Mouse (Mus musculus) forebrain, embryonic 16.5 days (tissue): Measurements from ENCODE around the gene Aff3. TPM values are rescaled to one million over a fixed set of nuclear protein-coding genes. Genes with fewer than 3 reads are reported as not detected.
A peak's percentile ranks its signal among the peaks of the same experiment; 100 is the strongest.

Source experiments
- ATAC-seq: fragments of 200-750 bp; cut with Nextera tagmentation; 2 replicates; pipeline ENCODE4 v1.8.0; 2017; ENCODE audit warnings: mild to moderate bottlenecking, moderate library complexity
- H3K27ac ChIP-seq: fragments of 300-500 bp; sonication (generic); 2 replicates; pipeline ENCODE4 v1.5.1; 2014; ENCODE audit warnings: low read length, control low read depth
- H3K27me3 ChIP-seq: fragments of 300-500 bp; sonication (generic); replicated peaks from 2 replicates; pipeline ENCODE4 v1.6.1; 2014; ENCODE audit warnings: low read length; ENCODE audit not compliant: control insufficient read depth, insufficient read depth
- H3K36me3 ChIP-seq: fragments of 300-500 bp; sonication (generic); 2 replicates; pipeline ENCODE4 v1.6.1; 2014; ENCODE audit not compliant: control insufficient read depth, insufficient read depth
- H3K4me1 ChIP-seq: fragments of 300-500 bp; sonication (generic); replicated peaks from 2 replicates; pipeline ENCODE4 v1.6.1; 2014; ENCODE audit warnings: low read length; ENCODE audit not compliant: control insufficient read depth, insufficient read depth
- H3K4me2 ChIP-seq: fragments of 300-500 bp; sonication (generic); 2 replicates; pipeline ENCODE4 v1.6.1; 2014; ENCODE audit warnings: mild to moderate bottlenecking, low read length, control low read depth
- H3K4me3 ChIP-seq: fragments of 300-500 bp; sonication (generic); replicated peaks from 2 replicates; pipeline ENCODE4 v1.5.1; 2014; ENCODE audit warnings: mild to moderate bottlenecking, low read length, control low read depth
- H3K9ac ChIP-seq: fragments of 300-500 bp; sonication (generic); replicated peaks from 2 replicates; pipeline ENCODE4 v1.6.1; 2014; ENCODE audit warnings: low read depth, low read length, control low read depth
- H3K9me3 ChIP-seq: fragments of 300-500 bp; sonication (generic); 2 replicates; pipeline ENCODE4 v1.6.1; 2016; ENCODE audit warnings: low read length; ENCODE audit not compliant: control insufficient read depth
- WGBS: fragments of 180-500 bp; shearing (Covaris S2); extraction: QIAGEN DNeasy Blood & Tissue Kit; methylation state at CpG from one replicate; pipeline ENCODE4 v1.1.7; 2014; 5-methylcytosine and 5-hydroxymethylcytosine counted together
- polyA plus RNA-seq: library from polyadenylated mRNA; unstranded; fragments of >200 nt; fragmentation: Nextera tagmentation; extraction: Ambion mirVana; gene quantifications from 2 replicates; pipeline ENCODE4 v1.2.1, GENCODE M21; 2015

Aff3 gene
- polyA plus RNA-seq, 1 experiment from 2014 or later, result 16.9 TPM

DNA sequence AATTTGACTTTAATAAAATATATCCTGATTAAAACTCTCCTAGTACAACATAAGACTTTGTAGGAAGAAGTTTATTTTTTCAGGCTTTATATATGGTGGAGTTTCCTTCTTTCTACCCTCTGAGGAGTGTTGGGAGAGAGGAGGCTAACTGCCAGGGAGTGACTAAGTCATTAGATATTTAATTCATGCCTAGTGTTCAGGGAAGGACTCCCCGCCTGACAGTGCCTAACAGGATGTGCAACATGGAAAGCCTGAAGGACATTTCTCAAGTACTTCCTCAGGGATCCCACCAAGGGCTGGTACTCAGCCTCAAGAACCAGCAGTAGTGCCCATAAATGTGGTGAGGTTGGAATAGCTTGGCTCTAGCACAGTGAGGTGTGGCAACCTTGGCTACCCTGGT, 378.2 kb downstream of the Aff3 start:
- WGBS, result 96% methylated on average over 1 of the region's 1 CpGs
- H3K27ac ChIP-seq, result no peak overlapping the region
- no peak overlapping the region for H3K9ac ChIP-seq
- no peaks in the 10 kb centered on the region for H3K27me3 ChIP-seq
- no peak for ATAC-seq
- H3K4me2 ChIP-seq, result no peak overlapping the region
- no peak overlapping the region for H3K4me3 ChIP-seq
- H3K36me3 ChIP-seq, result no peaks in the 10 kb centered on the region
- H3K9me3 ChIP-seq, result no peaks in the 10 kb centered on the region
- H3K4me1 ChIP-seq, result no peaks in the 10 kb centered on the region; the same call in 1 of the 2 replicates

DNA sequence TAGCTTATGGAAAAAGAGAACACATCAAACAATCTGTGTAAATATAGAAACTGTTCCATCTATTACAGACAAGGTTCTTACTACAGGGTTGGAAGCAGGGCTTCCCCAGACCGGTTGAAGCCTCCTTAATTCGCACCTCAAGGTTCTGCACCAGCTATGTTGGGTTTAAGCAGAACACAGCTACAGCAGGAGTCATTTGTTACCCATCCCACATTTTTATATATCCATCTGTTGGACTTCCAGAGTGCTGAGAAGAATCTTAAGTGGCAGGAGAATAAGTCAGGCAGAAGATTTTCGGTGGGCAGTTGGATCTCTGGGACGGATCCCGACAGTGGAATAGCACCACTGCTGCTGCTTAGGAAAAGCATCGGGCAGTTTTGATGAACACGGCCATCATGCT, 384.2 kb downstream of the Aff3 start:
- H3K4me3 ChIP-seq, result no peak overlapping the region
- no peak overlapping the region for H3K9ac ChIP-seq
- H3K36me3 ChIP-seq, result no peaks in the 10 kb centered on the region
- no peaks in the 10 kb centered on the region for H3K9me3 ChIP-seq
- WGBS, result 87% methylated on average over 7 of the region's 7 CpGs
- no peak for ATAC-seq
- H3K27ac ChIP-seq, result no peak overlapping the region
- H3K4me2 ChIP-seq, result no peak overlapping the region
- no peaks in the 10 kb centered on the region for H3K27me3 ChIP-seq
- no peaks in the 10 kb centered on the region for H3K4me1 ChIP-seq

DNA sequence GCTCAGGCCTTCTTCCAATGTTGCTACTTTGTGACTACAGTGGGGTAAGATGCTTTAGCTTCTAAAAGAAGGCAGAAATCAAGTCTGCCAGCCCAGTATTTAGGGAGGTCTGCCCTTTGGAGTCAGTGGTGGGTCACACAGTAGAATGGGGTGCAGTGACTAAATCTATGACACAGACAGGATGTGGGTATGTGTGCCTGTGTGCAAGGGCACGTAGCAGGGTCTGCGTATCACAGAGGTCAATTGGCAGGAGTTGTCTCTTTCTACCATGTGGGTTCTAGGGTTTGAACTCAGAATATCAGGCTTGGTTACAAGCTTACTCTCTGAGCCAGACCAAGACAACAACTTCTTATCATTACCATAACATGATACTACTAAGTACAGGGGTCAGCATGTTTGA, 393.4 kb downstream of the Aff3 start:
- Histone ChIP-seq H3K4me2 (no peak overlapping the region), H3K27ac (no peak overlapping the region), H3K27me3 (no peaks in the 10 kb centered on the region), H3K9me3 (no peaks in the 10 kb centered on the region), H3K9ac (no peak overlapping the region), H3K4me1 (peaks cover 17% of the 10 kb centered on the region), H3K36me3 (no peaks in the 10 kb centered on the region), H3K4me3 (no peak overlapping the region)
- WGBS, result 98% methylated on average over 2 of the region's 2 CpGs
- no peak for ATAC-seq

DNA sequence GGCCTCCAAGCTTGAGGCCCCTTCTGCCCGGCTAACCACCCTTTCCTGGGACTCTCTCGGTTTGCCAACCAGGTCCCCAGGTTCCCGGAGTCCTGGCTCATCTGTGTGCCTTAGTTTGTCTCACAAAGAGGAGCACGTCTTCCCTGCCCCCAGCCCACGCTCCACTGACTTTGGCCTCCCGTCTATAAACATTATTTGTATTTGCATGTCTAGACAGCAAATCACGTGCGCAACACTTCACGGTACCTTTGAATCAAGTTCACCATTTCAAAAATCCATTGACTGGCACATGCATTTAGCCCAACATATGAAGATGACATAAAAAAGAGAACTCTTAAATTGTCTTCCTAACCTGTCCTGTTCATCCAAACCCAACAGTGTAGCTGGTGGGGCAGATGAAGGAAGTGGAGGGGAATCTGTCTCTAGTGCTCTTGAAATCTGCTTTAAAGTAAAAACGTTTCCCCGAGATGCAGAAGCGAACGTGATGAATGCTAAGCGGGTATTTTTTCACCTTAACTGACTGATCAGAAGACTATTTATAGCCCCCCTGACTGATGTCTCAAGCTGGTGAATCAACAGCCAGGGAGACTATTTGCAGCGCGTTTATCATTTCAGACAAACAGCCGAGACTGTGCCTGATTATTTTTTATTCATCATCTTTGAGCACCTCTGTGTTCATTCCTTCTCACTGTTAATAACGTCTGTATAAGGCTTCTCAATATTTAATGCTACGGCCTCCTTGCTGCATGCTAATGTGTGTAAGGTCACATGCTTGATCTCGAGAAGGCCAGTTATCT, 396.3 kb downstream of the Aff3 start:
- H3K36me3 ChIP-seq, result no peaks in the 10 kb centered on the region
- 33% methylated on average over 20 of the region's 20 CpGs for WGBS
- H3K4me1 ChIP-seq, result peaks cover 17% of the 10 kb centered on the region
- peak; percentile 24; the same call in 1 of the 2 replicates for ATAC-seq
- H3K4me2 ChIP-seq, result no peak overlapping the region
- H3K27me3 ChIP-seq, result no peaks in the 10 kb centered on the region
- no peaks in the 10 kb centered on the region for H3K9me3 ChIP-seq
- no peak overlapping the region for H3K9ac ChIP-seq
- no peak overlapping the region for H3K4me3 ChIP-seq
- peak overlapping the region; percentile 45; the same call in 1 of the 2 replicates for H3K27ac ChIP-seq

DNA sequence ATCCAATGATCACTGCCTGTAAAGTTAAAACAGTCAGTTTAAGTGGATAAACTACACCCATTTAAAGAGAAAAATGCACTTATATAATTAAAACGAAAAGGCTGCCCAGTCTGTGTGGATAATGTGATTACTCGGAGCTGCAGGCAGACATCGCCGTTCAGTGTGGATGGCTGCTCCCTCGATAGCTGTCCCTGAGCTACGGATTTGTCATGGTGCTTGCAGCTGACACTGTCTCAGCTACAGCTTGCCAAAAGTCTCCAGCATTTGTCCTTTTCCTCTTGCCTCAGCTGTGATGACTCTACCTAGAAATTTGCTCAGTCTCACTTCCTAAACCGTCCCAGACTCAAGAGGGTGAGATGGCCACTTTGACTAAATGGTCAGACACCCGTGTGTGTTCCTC, 401.5 kb downstream of the Aff3 start:
- Histone ChIP-seq H3K9ac (no peak overlapping the region), H3K27ac (no peak overlapping the region), H3K4me3 (no peak overlapping the region), H3K9me3 (no peaks in the 10 kb centered on the region), H3K27me3 (no peaks in the 10 kb centered on the region), H3K36me3 (no peaks in the 10 kb centered on the region), H3K4me2 (no peak overlapping the region), H3K4me1 (peaks cover 13% of the 10 kb centered on the region)
- 0 out of 2 replicates have a peak, but pooled peaks have one; percentile 27 for ATAC-seq
- 33% methylated on average over 8 of the region's 8 CpGs for WGBS

DNA sequence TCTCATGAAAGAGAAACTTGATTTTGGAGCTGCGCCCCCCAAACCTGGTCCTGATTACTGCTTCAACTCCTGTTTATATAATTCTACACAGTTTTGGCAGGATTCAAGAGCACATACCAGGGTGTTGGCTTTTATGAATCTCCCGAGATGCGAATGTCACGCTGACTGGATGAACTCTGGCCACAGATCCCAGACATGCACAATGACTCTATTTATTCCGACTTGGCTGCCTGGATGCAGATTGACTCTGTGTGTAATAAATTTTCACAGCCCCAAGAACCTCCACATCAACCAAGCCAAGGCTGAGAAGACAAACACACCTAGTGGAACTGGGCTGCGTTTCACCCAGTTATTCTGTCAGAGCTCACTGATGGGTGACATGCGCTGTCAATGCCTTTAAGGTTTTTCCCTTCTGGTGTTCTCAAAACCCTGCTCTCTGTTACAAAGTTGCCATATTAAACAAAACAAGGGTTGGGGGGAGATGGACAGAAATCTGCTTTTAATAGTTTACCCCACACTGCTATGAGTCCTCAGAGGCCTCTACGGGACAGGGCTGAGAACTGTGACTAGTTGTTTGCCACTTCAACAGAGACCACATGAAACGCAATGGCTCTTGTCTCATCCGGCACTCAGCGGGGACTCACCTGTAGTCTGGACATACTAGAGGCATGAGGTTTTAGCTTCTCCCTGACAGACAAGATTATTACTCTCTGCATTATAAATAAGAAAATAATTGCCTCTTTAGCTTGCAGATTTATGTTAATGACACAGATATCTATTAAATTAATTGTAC, 402.2 kb downstream of the Aff3 start:
- WGBS, result 61% methylated on average over 11 of the region's 11 CpGs
- H3K9ac ChIP-seq, result no peak overlapping the region
- no peaks in the 10 kb centered on the region for H3K36me3 ChIP-seq
- H3K4me3 ChIP-seq, result no peak overlapping the region
- no peak overlapping the region for H3K4me2 ChIP-seq
- H3K27ac ChIP-seq, result no peak overlapping the region
- no peaks in the 10 kb centered on the region for H3K9me3 ChIP-seq
- peaks cover 6% of the 10 kb centered on the region for H3K4me1 ChIP-seq
- ATAC-seq, result no peak
- H3K27me3 ChIP-seq, result no peaks in the 10 kb centered on the region

DNA sequence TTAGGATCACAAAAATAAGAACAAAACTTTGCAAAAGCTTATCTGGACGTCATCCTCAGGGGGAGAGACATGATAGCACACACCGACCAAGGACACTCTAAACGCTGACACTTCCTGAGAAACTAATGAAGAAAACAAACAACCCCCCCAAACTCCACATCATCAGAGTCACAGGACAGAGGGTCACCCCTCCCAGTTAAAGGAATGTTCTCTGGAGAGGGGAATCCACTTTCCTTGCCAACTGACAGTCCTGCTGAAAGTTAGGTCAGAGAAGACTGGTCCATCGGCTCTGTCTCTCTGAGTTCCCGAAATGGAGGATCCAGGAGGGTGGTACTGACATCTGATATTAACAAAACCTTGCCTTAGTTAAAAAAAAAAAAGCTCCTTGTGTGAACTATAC, 403.7 kb downstream of the Aff3 start:
- WGBS, result 87% methylated on average over 5 of the region's 5 CpGs
- no peak overlapping the region for H3K27ac ChIP-seq
- no peaks in the 10 kb centered on the region for H3K9me3 ChIP-seq
- no peak for ATAC-seq
- no peaks in the 10 kb centered on the region for H3K27me3 ChIP-seq
- no peak overlapping the region for H3K4me2 ChIP-seq
- H3K4me1 ChIP-seq, result peaks cover 6% of the 10 kb centered on the region
- H3K36me3 ChIP-seq, result no peaks in the 10 kb centered on the region
- H3K9ac ChIP-seq, result no peak overlapping the region
- no peak overlapping the region for H3K4me3 ChIP-seq

DNA sequence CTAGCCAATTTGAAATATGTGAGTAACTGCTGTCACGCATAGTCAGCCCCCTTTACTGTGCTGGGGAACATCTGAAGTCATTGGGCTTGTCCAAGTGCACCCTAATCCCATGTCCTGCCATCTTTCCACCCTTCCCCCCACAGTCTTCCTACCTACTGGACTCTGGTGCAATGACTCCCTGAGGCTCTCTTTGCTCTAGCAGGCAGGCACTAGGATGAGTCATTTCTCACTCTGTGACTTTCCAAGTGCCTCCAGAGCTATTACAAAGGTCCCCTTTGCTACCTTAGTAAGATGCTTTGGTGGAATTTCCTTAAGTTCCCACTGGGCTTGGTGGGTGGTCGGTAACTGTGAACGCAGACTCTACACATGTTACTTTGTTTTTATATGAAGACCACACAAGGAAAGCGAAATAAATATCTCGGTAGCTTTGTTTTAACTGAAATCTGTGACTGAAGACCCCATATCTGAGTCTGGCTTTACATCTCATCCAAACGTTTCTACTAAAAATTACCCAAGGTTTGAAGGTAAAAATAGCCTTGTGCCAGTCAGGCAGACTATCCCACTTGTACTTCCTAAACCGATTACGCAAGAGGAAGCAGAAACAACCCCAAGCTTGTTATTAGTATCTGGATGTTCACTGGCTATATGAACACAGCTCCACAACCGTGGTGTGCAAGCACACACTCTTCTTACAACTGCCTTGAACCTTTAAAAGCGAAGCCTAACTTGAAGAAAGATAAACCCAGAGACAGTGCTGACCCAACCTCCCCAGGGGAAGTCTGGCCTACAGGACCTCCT, 405.0 kb downstream of the Aff3 start:
- H3K9me3 ChIP-seq, result no peaks in the 10 kb centered on the region

DNA sequence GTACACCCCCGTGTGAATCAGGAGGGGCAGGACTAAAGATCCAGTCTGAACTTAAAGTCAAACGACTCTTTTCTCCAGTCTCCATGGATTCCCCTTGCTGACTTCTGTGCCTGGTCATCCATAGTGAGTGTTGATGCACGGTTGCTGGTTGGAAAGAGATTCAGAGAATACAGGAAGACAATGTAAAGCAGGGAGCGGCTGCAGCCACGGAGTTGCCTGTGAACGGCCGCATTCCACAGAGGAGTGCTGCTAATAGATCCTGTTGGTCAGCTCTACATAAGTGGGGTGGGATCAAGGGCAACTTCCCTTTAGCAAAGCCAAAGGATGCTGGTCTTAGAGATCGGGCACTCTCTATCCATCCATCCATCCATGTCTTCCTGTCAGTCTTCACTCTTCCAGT, 410.3 kb downstream of the Aff3 start:
- 77% methylated on average over 8 of the region's 8 CpGs for WGBS
- H3K9me3 ChIP-seq, result no peaks in the 10 kb centered on the region

More for the DNA sequence above, 405.0 kb downstream of the Aff3 start:
- 89% methylated on average over 10 of the region's 10 CpGs for WGBS
- H3K27ac ChIP-seq, result no peak overlapping the region
- H3K36me3 ChIP-seq, result no peaks in the 10 kb centered on the region
- H3K4me3 ChIP-seq, result no peak overlapping the region
- H3K4me1 ChIP-seq, result peaks cover 11% of the 10 kb centered on the region
- ATAC-seq, result no peak
- no peak overlapping the region for H3K9ac ChIP-seq
- no peaks in the 10 kb centered on the region for H3K27me3 ChIP-seq
- H3K4me2 ChIP-seq, result no peak overlapping the region

More for the DNA sequence above, 410.3 kb downstream of the Aff3 start:
- Histone ChIP-seq H3K27me3 (no peaks in the 10 kb centered on the region), H3K27ac (no peak overlapping the region), H3K4me3 (no peak overlapping the region), H3K4me1 (peaks cover 4% of the 10 kb centered on the region), H3K9ac (no peak overlapping the region), H3K4me2 (no peak overlapping the region), H3K36me3 (no peaks in the 10 kb centered on the region)
- ATAC-seq, result no peak
